Mouse (Mus musculus) adipocyte (in vitro differentiated cells): Measurements from ENCODE around the gene Tmem72.

ENCODE experiments used
- DNase-seq: peaks from one replicate; pipeline ENCODE4 v3.0.0-alpha.2; 2016; ENCODE audit warnings: low spot score

The Tmem72 gene

DNA sequence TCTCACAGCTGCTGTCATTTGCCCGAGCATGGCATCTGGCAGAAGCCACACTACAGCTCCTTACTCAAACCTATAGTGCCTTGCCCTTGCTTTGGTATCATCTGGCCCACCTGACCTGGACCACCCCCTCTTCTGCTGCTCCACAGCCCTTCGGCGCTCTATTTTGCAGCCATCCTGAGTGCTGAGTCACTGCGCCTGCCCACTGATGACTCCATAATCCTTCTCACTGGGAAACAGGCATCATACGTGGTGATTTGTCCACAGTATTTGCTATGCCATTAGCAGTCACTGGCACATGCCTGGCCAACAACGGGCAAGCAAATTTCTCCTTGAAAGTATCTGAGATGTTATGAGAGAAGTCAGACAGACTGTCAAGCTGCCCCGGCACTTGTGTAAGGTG lies 66.9 kb downstream of the Tmem72 start:
- no peak for DNase-seq

DNA sequence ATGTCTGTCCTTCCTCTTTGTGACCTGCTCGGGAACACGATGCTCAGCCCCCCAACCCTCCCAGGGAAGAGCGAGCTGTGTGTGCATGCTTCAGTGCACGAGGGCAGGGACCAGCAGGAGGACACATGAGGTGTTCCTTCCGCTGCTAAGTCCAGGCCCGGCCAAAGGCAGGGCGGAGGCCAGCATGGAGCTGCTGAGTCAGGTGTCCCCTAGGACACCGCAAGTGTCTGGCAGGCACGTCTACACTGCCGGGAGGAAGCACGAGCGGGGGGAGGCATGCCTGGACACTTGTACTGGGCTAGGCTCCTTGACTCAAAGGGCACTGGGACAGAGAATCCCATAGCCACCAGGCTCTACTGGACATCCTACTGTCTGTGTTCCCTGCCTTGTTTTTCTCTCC lies 69.0 kb downstream of the Tmem72 start:
- DNase-seq = no peak

DNA sequence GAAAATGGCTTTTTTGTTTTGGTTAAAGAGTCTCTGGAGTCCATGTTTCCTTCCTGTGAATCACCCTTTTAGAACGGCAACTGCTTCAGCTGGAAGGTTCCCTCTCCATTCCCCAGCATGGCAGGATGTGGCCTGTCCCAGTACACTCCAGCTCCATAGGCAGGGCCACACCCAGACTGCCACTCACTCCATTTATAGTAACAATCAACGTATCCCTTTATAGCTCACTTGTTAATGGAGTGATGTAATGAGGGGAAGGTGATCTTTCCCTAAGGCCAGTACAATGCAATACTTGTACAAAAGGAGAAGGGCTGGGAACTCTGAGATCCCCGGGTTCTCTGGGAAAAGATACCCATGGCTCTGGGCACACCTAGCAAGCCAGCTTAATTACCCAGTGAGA lies 72.4 kb downstream of the Tmem72 start:
- no peak for DNase-seq

DNA sequence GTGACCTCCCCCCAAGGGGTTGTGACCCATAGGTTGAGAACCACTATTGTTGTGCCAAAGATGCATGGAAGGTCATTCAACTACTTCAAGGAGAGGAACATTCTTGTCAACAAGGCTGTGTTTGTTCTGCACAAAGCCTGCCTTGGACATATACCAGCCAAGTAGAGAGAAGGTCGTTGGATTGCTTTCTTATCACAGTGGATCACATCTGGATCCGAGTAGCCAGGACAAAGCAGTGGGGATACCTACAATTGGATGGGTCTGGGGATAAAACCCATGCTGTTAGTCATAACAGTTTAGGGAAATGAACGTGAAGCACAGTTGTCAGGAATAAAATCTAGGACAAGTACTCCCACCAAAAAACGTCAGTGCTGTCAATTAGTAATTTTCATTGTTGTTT lies 72.8 kb downstream of the Tmem72 start:
- DNase-seq = no peak

DNA sequence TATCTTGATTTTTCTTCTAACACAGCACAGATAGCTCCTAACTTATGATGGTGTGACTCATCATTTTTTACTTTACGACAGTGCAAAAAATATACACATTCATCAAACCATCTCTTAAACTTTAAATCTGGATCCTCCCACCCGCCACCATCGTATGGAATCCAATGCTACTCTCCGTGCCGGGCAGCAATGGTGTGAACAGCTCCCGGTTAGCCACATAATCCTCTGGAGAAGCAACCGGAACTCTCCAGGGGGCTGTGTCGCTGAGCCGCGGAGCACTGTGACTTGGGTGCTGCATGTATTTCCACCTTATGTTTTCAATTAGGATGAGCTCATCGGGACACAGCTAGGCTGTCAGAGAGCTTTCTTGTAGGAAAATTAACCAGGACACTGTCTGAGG lies 73.8 kb downstream of the Tmem72 start:
- no peak for DNase-seq

DNA sequence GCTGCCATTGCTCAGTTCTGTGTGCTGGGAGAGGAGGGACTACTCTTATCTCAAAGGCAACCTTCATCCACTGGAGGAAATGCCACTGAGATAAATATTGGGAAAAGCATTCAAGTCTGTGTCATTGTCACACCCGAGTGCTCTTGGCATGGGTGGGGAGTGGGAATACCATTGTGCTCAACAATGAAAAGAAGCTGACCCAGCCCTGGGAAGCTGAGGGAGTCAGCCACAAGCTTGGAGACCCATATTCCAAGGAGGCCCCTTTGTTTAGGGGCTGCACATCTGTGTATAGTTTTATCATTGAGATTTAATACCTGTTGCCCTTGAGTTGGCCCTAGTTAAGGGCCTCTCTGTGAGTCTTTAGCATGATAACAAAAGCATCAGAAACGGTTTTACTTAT lies 77.0 kb downstream of the Tmem72 start:
- DNase-seq = no peak

DNA sequence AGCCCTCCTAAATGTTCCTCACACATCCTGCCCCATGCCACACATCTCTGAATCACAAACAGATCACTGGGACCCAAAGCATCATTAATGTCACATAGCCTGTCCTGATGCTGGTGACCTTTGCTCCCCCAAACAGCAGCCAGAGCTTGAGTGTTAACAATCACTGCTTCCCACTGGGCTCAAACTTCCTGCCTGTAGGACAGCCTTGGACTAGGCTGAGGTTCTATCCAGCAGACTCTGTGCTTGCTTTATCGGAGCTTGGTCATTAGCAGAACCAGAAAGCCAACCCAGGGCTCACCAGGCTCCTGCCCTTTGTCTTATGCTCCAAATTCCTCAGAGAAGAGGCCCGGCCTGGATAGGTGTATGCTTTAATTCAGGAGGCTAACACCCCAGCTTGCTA lies 77.8 kb downstream of the Tmem72 start:
- DNase-seq = no peak

DNA sequence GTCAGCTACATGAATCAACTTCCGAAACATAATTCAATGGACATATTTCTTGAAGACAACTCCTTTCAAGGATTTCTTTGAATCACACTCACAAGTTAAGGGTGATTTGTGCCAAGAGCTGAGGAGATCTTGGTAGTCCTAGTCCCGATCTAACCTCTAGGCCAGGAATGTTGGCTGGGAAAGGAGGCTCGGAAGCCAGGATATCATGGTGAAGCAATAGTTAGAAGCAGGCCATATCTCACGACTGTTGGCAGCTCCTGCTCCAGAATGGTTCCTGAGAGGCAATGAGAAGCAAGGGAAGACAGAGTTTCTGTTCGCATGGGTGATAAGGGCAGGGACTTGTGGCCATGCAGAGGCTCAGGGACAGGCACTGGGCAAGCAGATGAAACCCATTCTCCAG lies 79.2 kb downstream of the Tmem72 start:
- DNase-seq = peak; percentile 84

DNA sequence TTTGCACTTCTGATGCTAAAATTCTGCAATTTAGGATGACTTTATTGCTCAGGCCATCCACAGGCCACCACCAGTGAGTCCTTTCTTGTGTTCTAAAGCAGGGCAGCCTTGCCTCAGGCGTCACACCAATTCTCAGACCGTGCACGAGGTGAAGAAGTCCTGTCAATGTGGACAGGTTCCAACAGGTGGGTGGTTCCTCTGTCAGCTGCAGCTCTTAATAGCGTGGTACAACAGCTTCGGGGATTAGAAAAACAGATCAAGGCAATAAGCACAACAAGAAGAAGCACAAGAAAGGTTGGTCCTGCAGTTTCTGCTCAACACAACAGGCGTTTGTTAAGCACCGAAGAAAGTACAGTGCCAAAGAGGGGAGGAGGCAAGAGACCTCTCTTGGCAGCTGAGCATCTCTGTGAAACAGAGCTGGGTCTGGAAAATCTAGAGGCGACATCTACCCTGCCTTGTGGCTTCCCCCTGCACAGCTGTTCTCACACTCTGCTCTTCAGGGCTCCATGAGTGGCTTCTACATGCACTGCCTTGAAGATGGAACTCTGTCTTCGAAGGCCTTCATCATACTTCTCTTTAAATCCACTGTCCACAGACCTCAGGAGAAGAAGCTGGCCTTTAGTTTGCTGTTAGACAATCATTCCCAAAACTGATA lies 80.0 kb downstream of the Tmem72 start:
- peak; percentile 37 for DNase-seq

DNA sequence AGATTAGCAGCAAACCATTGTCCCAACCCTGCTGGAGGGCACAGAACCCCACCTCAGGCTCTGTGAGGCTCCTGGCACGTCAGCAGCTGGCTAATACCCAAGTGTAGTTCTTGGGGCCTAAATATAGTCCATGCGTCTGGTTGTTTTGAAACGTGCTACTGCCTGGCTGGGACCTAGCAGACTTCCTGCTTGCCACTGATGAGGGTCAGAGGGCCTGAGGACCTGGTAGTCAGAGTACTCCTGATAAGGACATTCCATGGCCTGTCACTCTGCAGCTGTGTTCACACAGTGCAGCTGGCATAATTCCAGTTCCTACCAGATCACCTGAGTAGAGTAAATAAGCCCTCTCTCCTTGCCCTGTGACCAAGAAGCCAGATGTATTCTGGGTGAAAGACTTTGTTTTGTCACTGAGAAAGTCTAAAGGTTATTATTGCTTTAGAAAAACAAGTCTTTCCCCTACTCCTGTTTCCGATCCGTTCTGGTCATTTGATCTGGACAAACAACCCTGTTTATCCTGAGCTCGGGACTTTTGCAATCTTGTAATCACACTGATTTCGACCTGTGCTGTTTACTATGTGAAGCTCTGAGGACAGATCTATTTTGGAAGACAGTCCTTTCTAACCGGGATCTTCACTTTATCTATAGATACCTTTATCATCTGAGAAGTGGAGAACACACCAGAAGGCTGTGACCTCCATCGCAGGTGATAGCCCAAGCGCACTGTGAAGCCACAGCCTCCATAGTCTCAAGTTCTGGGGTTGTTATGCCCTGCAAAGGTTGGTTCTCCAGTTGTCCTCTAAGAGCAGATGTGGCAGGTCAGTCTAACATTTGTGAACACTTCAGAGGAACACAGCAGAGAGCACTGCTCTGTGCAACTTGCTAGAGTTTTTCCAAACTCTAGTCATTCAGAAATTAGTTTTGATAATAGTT lies 81.2 kb downstream of the Tmem72 start:
- peak; percentile 89 for DNase-seq

DNA sequence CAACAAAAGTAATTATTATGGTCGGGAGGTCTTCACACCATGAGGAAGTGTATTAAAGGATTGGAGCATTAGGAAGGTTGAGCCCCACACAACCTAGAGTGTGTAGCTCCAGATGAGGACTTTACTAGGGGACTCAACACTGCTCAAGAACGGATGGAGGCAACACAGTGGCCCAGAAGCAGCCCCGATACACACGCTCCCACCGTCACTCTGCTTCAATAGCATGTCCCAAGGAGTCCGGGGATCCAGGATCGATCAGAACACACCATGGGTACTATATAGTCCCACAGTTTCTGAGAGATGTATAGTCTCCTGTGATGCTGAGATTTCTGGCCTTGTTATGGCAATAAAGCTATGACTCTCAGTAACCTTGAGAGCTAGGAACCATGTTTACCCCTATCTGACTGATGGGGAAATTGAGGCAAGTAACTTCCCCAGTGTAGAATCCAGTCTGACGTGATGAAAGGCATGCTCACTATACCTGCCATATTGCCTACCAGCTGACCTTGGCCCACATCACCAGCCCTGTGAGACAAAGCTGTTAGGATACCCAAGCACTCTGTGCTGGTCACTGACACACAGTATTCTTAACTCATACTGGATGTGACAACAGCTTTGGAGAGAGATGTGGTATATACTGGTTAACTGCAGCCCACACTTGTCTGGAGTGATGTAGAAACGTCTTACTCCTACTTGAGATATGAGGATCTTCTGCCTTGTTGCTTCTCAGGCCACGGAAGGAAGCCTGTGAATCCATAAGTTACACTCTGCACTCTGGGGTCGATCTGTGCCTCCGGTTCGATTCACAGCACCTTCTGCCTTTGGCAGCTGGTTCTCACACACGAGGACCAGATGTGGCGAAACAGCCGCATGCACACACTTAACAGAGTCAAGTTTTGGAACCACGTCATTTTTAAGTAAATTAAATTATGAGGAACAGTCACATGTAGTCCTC lies 82.7 kb downstream of the Tmem72 start:
- no peak for DNase-seq

DNA sequence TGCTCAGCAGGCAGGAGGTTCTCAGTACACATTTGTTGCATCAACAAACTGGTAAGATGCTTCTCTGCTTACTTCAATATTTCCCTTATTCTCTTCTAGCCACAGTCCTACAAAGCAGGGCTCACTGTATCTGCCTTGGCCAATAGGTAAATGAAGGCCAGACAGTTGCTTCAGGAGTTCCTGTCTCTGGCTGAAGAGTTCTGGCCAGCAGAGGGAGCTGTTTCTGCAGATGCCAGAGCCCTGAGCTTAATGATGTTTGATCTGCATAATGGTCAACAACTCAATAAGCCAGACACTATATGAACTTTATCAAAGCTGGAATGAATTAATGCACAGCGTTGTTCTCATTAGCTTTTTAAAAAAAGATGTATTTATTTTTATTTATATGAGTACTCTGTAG lies 84.6 kb downstream of the Tmem72 start:
- peak; percentile 83 for DNase-seq

DNA sequence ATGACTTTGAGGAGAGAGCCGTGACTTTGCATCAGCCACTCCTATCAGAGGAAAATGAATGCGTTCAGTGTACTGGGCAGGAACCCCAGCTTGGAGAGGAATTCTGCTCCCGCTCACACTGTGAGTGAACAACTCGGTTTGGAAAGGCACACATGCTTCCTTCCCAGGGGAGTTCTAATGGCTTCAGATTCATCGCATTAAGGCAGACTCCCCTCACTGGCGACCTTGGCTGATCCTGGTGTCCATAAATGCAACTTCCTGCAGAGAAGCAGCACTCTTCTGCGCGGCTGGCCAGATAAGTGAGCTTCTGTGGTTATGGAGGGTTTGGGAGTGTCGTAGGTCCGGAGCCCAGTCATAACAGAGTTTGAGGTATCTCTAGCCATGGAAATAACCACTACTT lies 86.9 kb downstream of the Tmem72 start:
- no peak for DNase-seq
